Mouse (Mus musculus) CH12F3 (cell line): ENCODE results near the gene Prpf6.

Experiments used
- in situ Hi-C: fragments of 300-500 bp; cut with MboI; formaldehyde crosslinking; loops from 2 replicates; pipeline ENCODE4 v1.14.3; 2020; ENCODE audit warnings: low sequenced_read_pairs

Gene Prpf6

GRCm38 (mm10) chr2:181578790-181579618, 12.7 kb upstream of the Prpf6 start:
- in situ Hi-C loops = loop anchor here (10.0 kb wide), 1 partner anchor 184 kb away; no protein-coding TSS in a partner anchor

GRCm38 (mm10) chr2:181579681-181580080, 12.0 kb upstream of the Prpf6 start:
- in situ Hi-C loops = loop anchor here (10.0 kb wide), 1 partner anchor 185 kb away; no protein-coding TSS in a partner anchor

GRCm38 (mm10) chr2:181580131-181580772, 11.4 kb upstream of the Prpf6 start:
- in situ Hi-C loops = no loop called here

GRCm38 (mm10) chr2:181581016-181581401, 10.7 kb upstream of the Prpf6 start:
- in situ Hi-C loops = no loop called here

- in situ Hi-C loops = no loop called here
These were observed 10.1 kb upstream of the Prpf6 start for GRCm38 (mm10) chr2:181581402-181582120.

- in situ Hi-C loops = no loop called here
These were observed 9.3 kb upstream of the Prpf6 start for GRCm38 (mm10) chr2:181582358-181582757.

- in situ Hi-C loops = no loop called here
These were observed 8.7 kb upstream of the Prpf6 start for GRCm38 (mm10) chr2:181582939-181583338.

GRCm38 (mm10) chr2:181583460-181584257, 8.0 kb upstream of the Prpf6 start:
- in situ Hi-C loops = no loop called here

GRCm38 (mm10) chr2:181584411-181584942, 7.2 kb upstream of the Prpf6 start, which contains the start of gene Uckl1:
Uckl1 (minus strand) TSS chr2:181584892.
- in situ Hi-C loops = no loop called here

DNA sequence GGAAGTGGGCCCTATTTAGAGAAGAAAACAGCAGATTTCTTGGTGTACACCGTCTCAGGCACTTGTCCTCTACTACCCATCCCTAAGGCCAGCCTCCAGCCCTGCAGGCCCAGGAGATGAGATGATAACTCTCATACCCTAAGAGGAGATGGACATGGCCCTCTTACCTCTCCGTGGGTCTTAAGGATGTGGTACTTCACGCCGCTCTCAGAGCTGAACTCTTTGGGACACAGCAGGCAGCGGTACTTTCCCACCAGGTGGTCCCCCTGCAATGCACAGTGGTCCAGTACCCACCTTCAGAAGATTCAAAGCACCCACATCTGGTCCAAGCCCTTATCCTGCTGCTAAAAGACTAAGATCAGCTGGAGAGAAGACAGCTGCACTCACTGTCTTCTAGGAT, 6.2 kb upstream of the Prpf6 start:
- in situ Hi-C loops = no loop called here

DNA sequence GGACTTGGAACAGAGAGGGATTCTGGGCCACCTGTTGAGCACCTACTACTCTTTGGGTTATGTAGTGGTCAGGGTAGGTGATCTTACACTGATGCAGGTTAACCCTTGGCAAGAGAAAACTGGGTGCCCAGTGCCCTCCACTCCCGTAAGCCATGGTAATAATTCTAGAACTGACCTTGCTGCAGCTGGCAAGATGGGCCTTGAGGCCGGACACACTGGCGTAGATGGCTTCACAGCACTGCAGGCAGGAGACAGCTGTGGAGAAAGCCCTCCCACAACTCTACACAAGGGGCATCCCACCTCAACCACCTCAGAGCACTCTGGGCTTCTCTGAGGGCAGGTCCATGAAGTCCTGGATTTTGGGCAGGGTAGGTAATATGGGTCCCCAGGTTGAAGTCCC, 5.5 kb upstream of the Prpf6 start:
- in situ Hi-C loops = no loop called here

DNA sequence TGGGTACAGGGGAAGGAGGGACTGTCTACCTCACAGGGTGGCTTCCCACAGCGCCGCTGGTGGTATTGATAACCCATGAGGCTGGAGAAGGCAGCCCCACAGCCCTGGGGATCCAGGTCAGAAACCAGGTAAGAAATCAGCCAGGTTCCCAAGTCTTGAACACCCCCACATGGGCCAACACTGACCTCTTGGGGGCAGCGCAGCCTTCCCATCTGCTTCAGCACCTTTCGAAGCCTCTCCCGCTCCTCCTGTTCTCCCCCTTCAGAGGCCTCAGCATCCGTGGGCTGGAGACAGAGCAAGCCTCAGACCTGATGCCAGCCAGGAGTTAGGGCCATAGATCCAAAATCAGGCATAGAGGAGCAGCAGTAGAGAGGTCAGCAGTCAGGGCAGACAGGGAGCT, 3.9 kb upstream of the Prpf6 start:
- in situ Hi-C loops = no loop called here

GRCm38 (mm10) chr2:181588229-181588780, 3.4 kb upstream of the Prpf6 start:
- in situ Hi-C loops = no loop called here

DNA sequence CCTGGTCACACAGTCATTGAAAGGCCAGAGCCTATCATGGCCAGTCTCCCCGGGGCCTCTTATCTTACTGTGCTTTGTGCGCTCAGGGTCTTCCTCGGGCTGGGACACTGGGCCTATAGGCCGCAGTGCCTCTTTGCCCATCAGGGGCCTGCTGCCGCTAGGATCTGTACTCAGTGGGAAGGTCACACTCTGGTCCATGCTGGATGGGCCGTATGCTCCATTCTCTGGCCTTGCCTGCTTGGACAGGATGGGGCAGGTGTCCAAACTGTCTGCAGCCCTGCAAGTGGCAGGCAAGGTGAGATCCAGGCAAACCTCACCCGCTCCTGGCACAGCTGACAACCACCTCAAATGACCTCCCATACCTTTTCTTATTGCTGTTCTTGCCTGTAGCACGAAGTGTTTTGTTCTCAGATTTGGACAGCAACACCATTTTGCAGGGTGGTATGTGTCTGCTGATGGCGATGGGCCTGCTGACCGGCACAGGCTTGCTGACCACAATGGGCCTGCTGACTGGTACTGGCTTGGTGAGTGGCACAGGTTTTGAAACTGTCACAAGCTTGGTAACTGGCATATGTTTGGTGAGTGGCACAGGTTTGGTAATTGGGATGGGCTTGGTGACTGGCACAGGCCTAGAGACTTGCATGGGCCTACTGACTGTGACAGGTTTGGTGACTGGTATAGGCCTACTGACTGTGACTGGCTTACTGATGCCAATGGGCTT, 2.5 kb upstream of the Prpf6 start:
- in situ Hi-C loops = no loop called here

GRCm38 (mm10) chr2:181589732-181590105, 1.9 kb upstream of the Prpf6 start:
- in situ Hi-C loops = no loop called here

GRCm38 (mm10) chr2:181590471-181590870, 1.2 kb upstream of the Prpf6 start:
- in situ Hi-C loops = no loop called here

- in situ Hi-C loops = no loop called here
These were observed 768 bp downstream of the Prpf6 start, which contains the start of gene Zfp512b for GRCm38 (mm10) chr2:181592231-181593041. Zfp512b (minus strand) TSS chr2:181592803.

GRCm38 (mm10) chr2:181593042-181593421, 1.4 kb downstream of the Prpf6 start:
- in situ Hi-C loops = no loop called here

DNA sequence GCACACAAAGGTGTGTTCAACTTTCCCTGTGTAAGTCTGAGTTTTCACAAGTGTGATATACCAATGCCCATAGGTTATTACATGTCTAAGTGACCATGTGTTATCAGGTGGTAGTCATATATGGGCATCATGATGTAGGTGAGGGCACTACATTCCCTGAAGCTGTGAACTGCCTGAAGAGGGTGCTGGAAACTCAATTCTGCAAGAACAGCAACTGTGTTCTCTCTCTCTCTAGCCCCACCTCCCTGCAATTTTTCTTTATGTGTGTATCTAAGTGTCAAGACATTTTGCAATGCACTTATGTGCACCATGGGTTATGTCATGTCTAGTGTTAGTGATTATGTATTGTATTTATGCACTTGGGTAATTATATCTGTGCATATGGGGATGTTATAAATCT, 2.3 kb downstream of the Prpf6 start:
- in situ Hi-C loops = no loop called here
